In genomic region chr11:76150980-76151379, GRCm38 (mm10) we compare ENCODE assay signal across 21 mouse cellular contexts. TPM values are rescaled to one million over a fixed set of nuclear protein-coding genes. Genes with fewer than 3 reads are reported as not detected.
DNase-seq lines count a peak whose midpoint lies in the region; ATAC-seq and TF ChIP-seq lines count a peak whose summit lies in the region.
"Had no signal": no experiment of that assay in that cellular context is flagged by ENCODE, and none has a peak within 500 bp of the region (broad histone marks: within the 10 kb centered on the region; RNA-seq: fewer than 3 reads in every experiment).

No protein-coding gene starts in this region.

- intact Hi-C loops in gastrocnemius, adult 2 months (cut with DNase I) = no loop called here

- no peak overlapping the region for H3K4me2 ChIP-seq in kidney, embryonic 16.5 days (replicated peaks; ENCODE audit: low read depth, low read length)
- H3K4me2 ChIP-seq in embryonic facial prominence, embryonic 14.5 days (ENCODE audit: low read depth, low read length) = no peak overlapping the region
- H3K4me2 ChIP-seq: hindbrain, embryonic 14.5 days; intestine, embryonic 15.5 days; stomach, embryonic 15.5 days had no signal

- peak overlapping the region; percentile 56 for H3K27ac ChIP-seq in gastrocnemius, adult 2 months
- H3K27ac ChIP-seq in kidney, embryonic 16.5 days (ENCODE audit: low read length) = peak overlapping the region; percentile 29; the same call in 1 of the 2 replicates
- peak overlapping the region; percentile 30; the same call in 1 of the 2 replicates for H3K27ac ChIP-seq in embryonic facial prominence, embryonic 14.5 days (replicated peaks; ENCODE audit: low read depth, low read length)
- H3K27ac ChIP-seq: hindbrain, embryonic 14.5 days; intestine, embryonic 15.5 days; midbrain, embryonic 10.5 days; stomach, embryonic 15.5 days had no signal

- no peaks in the 10 kb centered on the region for H3K27me3 ChIP-seq in kidney, embryonic 16.5 days (ENCODE audit: insufficient read depth, low read length)
- H3K27me3 ChIP-seq in embryonic facial prominence, embryonic 14.5 days (replicated peaks; ENCODE audit: control insufficient read depth, insufficient read depth, low read length) = no peaks in the 10 kb centered on the region
- H3K27me3 ChIP-seq: intestine, embryonic 15.5 days; stomach, embryonic 15.5 days had no signal

- H3K4me3 ChIP-seq in gastrocnemius, adult 2 months = no peak overlapping the region
- H3K4me3 ChIP-seq in kidney, embryonic 16.5 days (ENCODE audit: low read length) = no peak overlapping the region
- no peak overlapping the region for H3K4me3 ChIP-seq in embryonic facial prominence, embryonic 14.5 days (ENCODE audit: low read depth, low read length)
- H3K4me3 ChIP-seq: intestine, embryonic 15.5 days; midbrain, embryonic 10.5 days; stomach, embryonic 15.5 days had no signal

- DNase-seq in gastrocnemius, adult 2 months = no peak
- no peak for DNase-seq in gastrocnemius, postnatal 4 days (ENCODE audit: low spot score in 2 of 2)
- DNase-seq in kidney, postnatal 10 days = no peak
- DNase-seq in ES-CJ7 (ENCODE audit: low read depth, low spot score) = peak; percentile 20
- no peak for DNase-seq in embryonic facial prominence, embryonic 14.5 days (ENCODE audit: low spot score)
- no peak for DNase-seq in cerebellum, postnatal 36 days
- DNase-seq in cerebellum, adult 9-11 months = no peak
- DNase-seq: adrenal gland, postnatal 10 days; cerebellum, adult 11-12 months; cerebellum, postnatal 25 days; kidney, postnatal 14 days; lung, adult 18-20 months; lung, postnatal 36 days; right cerebral cortex, postnatal 25 days had no signal

- 11% methylated on average over 4 of the region's 4 CpGs for WGBS in kidney, embryonic 16.5 days
- WGBS in embryonic facial prominence, embryonic 14.5 days = 41% methylated on average over 4 of the region's 4 CpGs

- H3K36me3 ChIP-seq in kidney, embryonic 16.5 days (ENCODE audit: insufficient read depth, low read length) = peaks cover 5% of the 10 kb centered on the region; the same call in 1 of the 2 replicates
- H3K36me3 ChIP-seq in embryonic facial prominence, embryonic 14.5 days (ENCODE audit: control insufficient read depth, insufficient read depth, low read length) = peaks cover 10% of the 10 kb centered on the region; the same call in 1 of the 2 replicates

- TF ChIP-seq CTCF in gastrocnemius, adult 2 months (IDR thresholded peaks at IDR 0.05) = no peak

- H3K9me3 ChIP-seq in kidney, embryonic 16.5 days (ENCODE audit: low read length) = no peaks in the 10 kb centered on the region
- no peaks in the 10 kb centered on the region for H3K9me3 ChIP-seq in embryonic facial prominence, embryonic 14.5 days (ENCODE audit: control insufficient read depth, low read length)
- H3K9me3 ChIP-seq: intestine, embryonic 15.5 days; midbrain, embryonic 10.5 days; stomach, embryonic 15.5 days had no signal

- H3K4me1 ChIP-seq in kidney, embryonic 16.5 days (ENCODE audit: insufficient read depth, low read length) = peaks cover 7% of the 10 kb centered on the region; the same call in 1 of the 2 replicates
- H3K4me1 ChIP-seq in embryonic facial prominence, embryonic 14.5 days (ENCODE audit: control insufficient read depth, insufficient read depth, low read length) = peaks cover 21% of the 10 kb centered on the region; the same call in 1 of the 2 replicates

- H3K9ac ChIP-seq in kidney, embryonic 16.5 days (replicated peaks; ENCODE audit: low read length) = no peak overlapping the region
- H3K9ac ChIP-seq in embryonic facial prominence, embryonic 14.5 days (ENCODE audit: low read depth, low read length) = no peak overlapping the region
- H3K9ac ChIP-seq: hindbrain, embryonic 14.5 days; intestine, embryonic 15.5 days; stomach, embryonic 15.5 days had no signal

- ATAC-seq in kidney, embryonic 16.5 days (ENCODE audit: low FRiP score, low TSS enrichment) = no peak
- no peak for ATAC-seq in embryonic facial prominence, embryonic 14.5 days (ENCODE audit: low read depth)
- ATAC-seq: CD4-positive, CD25-positive, alpha-beta regulatory T cell, adult 4 months; forebrain, embryonic 16.5 days; intestine, embryonic 15.5 days had no signal

RNA-seq across cellular contexts. Expression of gene Vps53, which starts 28.5 kb away (rescaled TPM):
- 10 to 100 TPM; 22.0 to 22.1 TPM for total RNA-seq in gastrocnemius, adult 2 months (2021)
- 10 to 100 TPM; 30.2 to 33.7 TPM for total RNA-seq in gastrocnemius, postnatal 4 days (2021)
- polyA plus RNA-seq in kidney, embryonic 16.5 days (2015; fragmentation: Nextera tagmentation; extraction: Ambion mirVana) = 46.2 and 46.9 TPM in 2 replicates
- 32.4 and 36.6 TPM in 2 replicates for polyA plus RNA-seq in embryonic facial prominence, embryonic 14.5 days (2014; fragmentation: Nextera tagmentation; extraction: Ambion mirVana)

RNA-seq across cellular contexts. Expression of gene Fam57a, which starts 28.5 kb away (rescaled TPM):
- total RNA-seq in gastrocnemius, adult 2 months (2021) = 1 to 10 TPM; 1.4 to 2.0 TPM
- 10 to 100 TPM in 1 of 2 experiments, 1 to 10 TPM in 1; 9.8 to 12.1 TPM for total RNA-seq in gastrocnemius, postnatal 4 days (2021)
- 27.0 and 28.6 TPM in 2 replicates for polyA plus RNA-seq in kidney, embryonic 16.5 days (2015; fragmentation: Nextera tagmentation; extraction: Ambion mirVana)
- polyA plus RNA-seq in embryonic facial prominence, embryonic 14.5 days (2014; fragmentation: Nextera tagmentation; extraction: Ambion mirVana) = 34.2 and 36.8 TPM in 2 replicates
